Mouse (Mus musculus): ENCODE data around the gene Dmkn. TPM values are rescaled to one million over a fixed set of nuclear protein-coding genes. Genes with fewer than 3 reads are reported as not detected.
"Not testable (repeated sequence)": the region's sequence is repeated elsewhere in the genome, so short reads cannot be mapped to it uniquely, and the experiment has no call there.

The Dmkn gene
- polyA plus RNA-seq, 1 experiment = 0.99 TPM

DNA sequence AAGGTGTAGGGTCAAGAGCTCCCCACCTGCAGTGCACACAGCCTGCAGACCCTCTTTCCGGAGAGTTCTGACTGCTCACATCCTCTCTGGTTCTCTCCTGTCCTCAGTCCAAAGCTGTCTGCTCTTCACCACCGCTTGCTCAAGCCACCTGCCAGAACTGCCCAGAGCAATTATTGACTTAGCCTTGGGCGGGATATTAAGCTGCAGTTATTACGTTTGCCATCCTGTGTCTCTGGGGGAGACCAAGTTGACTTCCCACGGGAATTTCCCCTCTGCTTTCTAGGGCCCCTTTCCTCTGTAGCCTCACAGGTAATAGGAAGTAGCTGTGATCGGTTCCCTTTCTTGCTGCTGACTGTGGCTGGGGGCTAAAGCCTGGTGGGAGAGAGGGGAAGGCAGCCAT lies 56.6 kb downstream of the Dmkn start:
- no peaks in the 10 kb centered on the region for H3K27me3 ChIP-seq (ENCODE audit: control insufficient read depth, insufficient read depth, low read length, poor library complexity, severe bottlenecking)
- H3K4me3 ChIP-seq (ENCODE audit: low read depth, low read length) = no peak overlapping the region
- no peaks in the 10 kb centered on the region for H3K9me3 ChIP-seq (replicated peaks; ENCODE audit: control insufficient read depth, insufficient read depth, low read length, poor library complexity, severe bottlenecking)
- H3K9ac ChIP-seq (ENCODE audit: low read depth, poor library complexity, severe bottlenecking) = no peak overlapping the region
- TF ChIP-seq EP300 (IDR thresholded peaks at IDR 0.05; ENCODE audit: insufficient read depth, low read depth, low read length) = no peak
- TF ChIP-seq POLR2A (IDR thresholded peaks at IDR 0.05; ENCODE audit: insufficient read depth, low read length) = no peak
- no peak for TF ChIP-seq CTCF (IDR thresholded peaks at IDR 0.05; ENCODE audit: low read depth, low read length)
- no peaks in the 10 kb centered on the region for H3K4me1 ChIP-seq (ENCODE audit: control insufficient read depth, insufficient read depth, low read length)
- H3K36me3 ChIP-seq (ENCODE audit: control insufficient read depth, insufficient read depth, low read length, poor library complexity, severe bottlenecking) = no peaks in the 10 kb centered on the region
- H3K27ac ChIP-seq (ENCODE audit: insufficient read depth, low read length) = no peak overlapping the region

GRCm38 (mm10) chr7:30820854-30821445 lies 57.4 kb downstream of the Dmkn start:
- no peaks in the 10 kb centered on the region for H3K27me3 ChIP-seq (ENCODE audit: control insufficient read depth, insufficient read depth, low read length, poor library complexity, severe bottlenecking)
- no peak overlapping the region for H3K9ac ChIP-seq (ENCODE audit: low read depth, poor library complexity, severe bottlenecking)
- no peak overlapping the region for H3K27ac ChIP-seq (ENCODE audit: insufficient read depth, low read length)
- H3K4me3 ChIP-seq (ENCODE audit: low read depth, low read length) = no peak overlapping the region
- no peaks in the 10 kb centered on the region for H3K4me1 ChIP-seq (ENCODE audit: control insufficient read depth, insufficient read depth, low read length)
- H3K36me3 ChIP-seq (ENCODE audit: control insufficient read depth, insufficient read depth, low read length, poor library complexity, severe bottlenecking) = no peaks in the 10 kb centered on the region
- no peak for TF ChIP-seq POLR2A (IDR thresholded peaks at IDR 0.05; ENCODE audit: insufficient read depth, low read length)
- no peak for TF ChIP-seq EP300 (IDR thresholded peaks at IDR 0.05; ENCODE audit: insufficient read depth, low read depth, low read length)
- TF ChIP-seq CTCF (IDR thresholded peaks at IDR 0.05; ENCODE audit: low read depth, low read length) = no peak
- no peaks in the 10 kb centered on the region for H3K9me3 ChIP-seq (replicated peaks; ENCODE audit: control insufficient read depth, insufficient read depth, low read length, poor library complexity, severe bottlenecking)

DNA sequence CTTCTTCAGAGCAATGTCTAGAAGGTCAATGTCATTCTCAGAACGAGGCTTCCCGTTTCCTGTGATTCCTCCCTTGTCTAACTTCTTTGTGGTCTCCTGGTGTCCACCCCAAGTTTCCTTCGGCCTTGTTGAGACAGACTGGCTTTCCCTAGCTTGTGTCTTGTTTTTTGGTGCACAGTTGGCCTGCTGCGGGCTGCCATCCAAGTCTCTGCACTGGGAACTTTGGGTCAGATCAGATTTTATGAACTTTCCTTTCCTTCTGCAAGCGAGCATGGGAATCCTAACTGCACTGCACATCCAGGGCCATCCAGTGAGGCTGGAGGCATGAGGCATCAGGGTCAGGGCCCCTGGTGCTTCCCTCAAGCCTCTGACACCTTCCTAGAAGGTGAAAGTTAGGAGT lies 58.0 kb downstream of the Dmkn start:
- Histone ChIP-seq H3K27ac (ENCODE audit: insufficient read depth, low read length) (no peak overlapping the region), H3K4me1 (ENCODE audit: control insufficient read depth, insufficient read depth, low read length) (peaks cover 2% of the 10 kb centered on the region), H3K9me3 (replicated peaks; ENCODE audit: control insufficient read depth, insufficient read depth, low read length, poor library complexity, severe bottlenecking) (no peaks in the 10 kb centered on the region), H3K36me3 (ENCODE audit: control insufficient read depth, insufficient read depth, low read length, poor library complexity, severe bottlenecking) (no peaks in the 10 kb centered on the region), H3K27me3 (ENCODE audit: control insufficient read depth, insufficient read depth, low read length, poor library complexity, severe bottlenecking) (no peaks in the 10 kb centered on the region), H3K4me3 (ENCODE audit: low read depth, low read length) (no peak overlapping the region), H3K9ac (ENCODE audit: low read depth, poor library complexity, severe bottlenecking) (no peak overlapping the region)
- no peak for TF ChIP-seq CTCF (IDR thresholded peaks at IDR 0.05; ENCODE audit: low read depth, low read length)
- no peak for TF ChIP-seq POLR2A (IDR thresholded peaks at IDR 0.05; ENCODE audit: insufficient read depth, low read length)
- no peak for TF ChIP-seq EP300 (IDR thresholded peaks at IDR 0.05; ENCODE audit: insufficient read depth, low read depth, low read length)

DNA sequence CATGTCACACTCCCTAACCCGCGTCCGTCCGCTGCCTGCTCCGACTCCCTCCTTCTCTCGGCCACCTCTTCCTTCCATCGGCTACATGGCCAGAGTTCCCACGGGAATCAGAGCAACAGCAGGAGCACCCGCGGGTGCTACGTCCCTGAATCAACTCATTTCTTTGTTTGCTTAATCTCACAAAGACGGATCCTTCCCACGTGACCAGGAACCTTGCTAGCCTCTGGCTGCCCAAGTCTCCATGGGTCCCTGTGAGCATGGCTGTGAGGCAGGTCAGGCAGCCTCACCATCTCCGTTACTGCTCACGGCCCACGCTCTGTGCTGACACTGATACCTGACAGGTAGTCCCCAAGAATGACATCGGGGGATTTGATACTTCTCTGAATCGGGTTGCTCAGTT lies 60.1 kb downstream of the Dmkn start, which contains the start of gene Ffar2:
Gene Ffar2, minus strand, starts transcription at position 101 of the 400 bp plus-strand sequence.
- Histone ChIP-seq H3K27ac (ENCODE audit: insufficient read depth, low read length) (no peak within 1 kb of the TSS), H3K4me1 (ENCODE audit: control insufficient read depth, insufficient read depth, low read length) (peaks cover 2% of the 10 kb centered on the region), H3K36me3 (ENCODE audit: control insufficient read depth, insufficient read depth, low read length, poor library complexity, severe bottlenecking) (no peaks in the 10 kb centered on the region), H3K27me3 (ENCODE audit: control insufficient read depth, insufficient read depth, low read length, poor library complexity, severe bottlenecking) (no peaks in the 10 kb centered on the region), H3K4me3 (ENCODE audit: low read depth, low read length) (no peak within 1 kb of the TSS), H3K9ac (ENCODE audit: low read depth, poor library complexity, severe bottlenecking) (no peak within 1 kb of the TSS), H3K9me3 (replicated peaks; ENCODE audit: control insufficient read depth, insufficient read depth, low read length, poor library complexity, severe bottlenecking) (no peaks in the 10 kb centered on the region; the same call in 1 of the 2 replicates)
- no peak for TF ChIP-seq CTCF (IDR thresholded peaks at IDR 0.05; ENCODE audit: low read depth, low read length)
- TF ChIP-seq POLR2A (IDR thresholded peaks at IDR 0.05; ENCODE audit: insufficient read depth, low read length) = no peak
- TF ChIP-seq EP300 (IDR thresholded peaks at IDR 0.05; ENCODE audit: insufficient read depth, low read depth, low read length) = no peak

DNA sequence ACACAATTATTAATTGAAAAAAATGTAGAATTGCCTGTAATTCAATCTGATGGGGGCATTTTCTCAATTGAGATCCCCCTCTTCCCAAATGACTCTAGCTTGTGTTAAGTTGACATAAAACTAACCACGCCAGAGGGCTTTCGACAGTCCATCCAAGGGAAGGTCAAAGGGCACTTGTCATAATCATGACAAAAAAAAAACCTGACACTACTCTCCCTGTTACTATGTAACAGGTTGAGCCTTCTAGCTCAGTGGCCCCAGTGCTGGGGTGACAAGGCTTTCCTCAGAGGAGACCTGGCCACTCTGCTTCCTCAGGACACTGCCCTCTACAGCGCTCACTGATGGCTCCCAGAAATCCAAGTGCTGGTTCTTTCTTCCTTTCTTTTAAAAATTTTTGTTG lies 60.8 kb downstream of the Dmkn start:
- Histone ChIP-seq H3K4me3 (ENCODE audit: low read depth, low read length) (no peak overlapping the region), H3K9ac (ENCODE audit: low read depth, poor library complexity, severe bottlenecking) (no peak overlapping the region), H3K4me1 (ENCODE audit: control insufficient read depth, insufficient read depth, low read length) (peaks cover 3% of the 10 kb centered on the region), H3K27me3 (ENCODE audit: control insufficient read depth, insufficient read depth, low read length, poor library complexity, severe bottlenecking) (no peaks in the 10 kb centered on the region), H3K9me3 (replicated peaks; ENCODE audit: control insufficient read depth, insufficient read depth, low read length, poor library complexity, severe bottlenecking) (no peaks in the 10 kb centered on the region; the same call in 1 of the 2 replicates), H3K27ac (ENCODE audit: insufficient read depth, low read length) (no peak overlapping the region), H3K36me3 (ENCODE audit: control insufficient read depth, insufficient read depth, low read length, poor library complexity, severe bottlenecking) (no peaks in the 10 kb centered on the region)
- TF ChIP-seq CTCF (IDR thresholded peaks at IDR 0.05; ENCODE audit: low read depth, low read length) = no peak
- no peak for TF ChIP-seq EP300 (IDR thresholded peaks at IDR 0.05; ENCODE audit: insufficient read depth, low read depth, low read length)
- TF ChIP-seq POLR2A (IDR thresholded peaks at IDR 0.05; ENCODE audit: insufficient read depth, low read length) = no peak

GRCm38 (mm10) chr7:30826660-30827059 lies 63.1 kb downstream of the Dmkn start:
- H3K4me3 ChIP-seq (ENCODE audit: low read depth, low read length) = no peak overlapping the region
- H3K9me3 ChIP-seq (replicated peaks; ENCODE audit: control insufficient read depth, insufficient read depth, low read length, poor library complexity, severe bottlenecking) = peaks cover 3% of the 10 kb centered on the region
- H3K4me1 ChIP-seq (ENCODE audit: control insufficient read depth, insufficient read depth, low read length) = peaks cover 6% of the 10 kb centered on the region
- TF ChIP-seq EP300 (IDR thresholded peaks at IDR 0.05; ENCODE audit: insufficient read depth, low read depth, low read length) (no peak), CTCF (IDR thresholded peaks at IDR 0.05; ENCODE audit: low read depth, low read length) (no peak), POLR2A (IDR thresholded peaks at IDR 0.05; ENCODE audit: insufficient read depth, low read length) (no peak)
- no peaks in the 10 kb centered on the region for H3K27me3 ChIP-seq (ENCODE audit: control insufficient read depth, insufficient read depth, low read length, poor library complexity, severe bottlenecking)
- no peaks in the 10 kb centered on the region for H3K36me3 ChIP-seq (ENCODE audit: control insufficient read depth, insufficient read depth, low read length, poor library complexity, severe bottlenecking)
- no peak overlapping the region for H3K9ac ChIP-seq (ENCODE audit: low read depth, poor library complexity, severe bottlenecking)
- H3K27ac ChIP-seq (ENCODE audit: insufficient read depth, low read length) = no peak overlapping the region

GRCm38 (mm10) chr7:30828871-30829270 lies 65.3 kb downstream of the Dmkn start:
- H3K9ac ChIP-seq (ENCODE audit: low read depth, poor library complexity, severe bottlenecking); H3K4me1 ChIP-seq (ENCODE audit: control insufficient read depth, insufficient read depth, low read length); H3K4me3 ChIP-seq (ENCODE audit: low read depth, low read length); H3K9me3 ChIP-seq (replicated peaks; ENCODE audit: control insufficient read depth, insufficient read depth, low read length, poor library complexity, severe bottlenecking); H3K36me3 ChIP-seq (ENCODE audit: control insufficient read depth, insufficient read depth, low read length, poor library complexity, severe bottlenecking); H3K27me3 ChIP-seq (ENCODE audit: control insufficient read depth, insufficient read depth, low read length, poor library complexity, severe bottlenecking): not testable (repeated sequence)
- H3K27ac ChIP-seq (ENCODE audit: insufficient read depth, low read length) = peak overlapping the region; percentile 89

All from ES-Bruce4 (cell line).